Mouse (Mus musculus) heart, postnatal 36 days (tissue): Measurements from ENCODE around the gene Rpl26. TPM values are rescaled to one million over a fixed set of nuclear protein-coding genes. Genes with fewer than 3 reads are reported as not detected.

Experiments used
- DNase-seq, 2 experiments: peaks; one replicate each; pipeline ENCODE4 v3.0.0; 2021 to 2022
- intact Hi-C: fragments of 180-260 bp; cut with DNase I; formaldehyde crosslinking; loops from one replicate; pipeline ENCODE4 v1.15.1; 2025
- total RNA-seq, 2 experiments: library from RNA; stranded (reverse); gene quantifications; 2 replicates each; pipeline ENCODE4 v1.2.3; 2021

The Rpl26 gene
- total RNA-seq, 2 experiments from 2014 or later = 655 to 678 TPM

DNA sequence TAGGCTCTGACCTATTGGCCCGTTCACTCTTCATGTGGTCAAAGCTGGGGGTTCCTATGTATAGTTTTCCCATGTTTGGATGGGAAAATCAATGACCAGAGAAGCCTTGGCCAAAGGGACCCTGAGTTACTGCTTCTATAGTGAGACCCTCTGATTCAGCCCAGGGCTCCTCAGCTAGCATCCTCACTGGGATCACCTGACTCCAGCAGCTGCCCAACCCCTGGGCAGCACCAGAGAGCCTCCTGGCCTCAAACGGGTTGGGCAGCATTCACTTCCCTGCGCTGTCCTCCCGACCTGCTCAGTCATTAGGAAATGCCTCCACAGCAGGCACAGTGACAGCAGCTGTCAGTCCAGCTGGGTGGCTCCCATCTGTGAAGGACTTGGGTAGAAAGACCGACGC, 13.1 kb upstream of the Rpl26 start, which contains the start of gene Rnf222:
Rnf222 (plus strand) TSS at position 301 of the 400 bp plus-strand sequence.
- no peak for DNase-seq
- intact Hi-C loops = no loop called here

GRCm38 (mm10) chr11:68888653-68889052, 12.7 kb upstream of the Rpl26 start:
- intact Hi-C loops = no loop called here
- DNase-seq = no peak

DNA sequence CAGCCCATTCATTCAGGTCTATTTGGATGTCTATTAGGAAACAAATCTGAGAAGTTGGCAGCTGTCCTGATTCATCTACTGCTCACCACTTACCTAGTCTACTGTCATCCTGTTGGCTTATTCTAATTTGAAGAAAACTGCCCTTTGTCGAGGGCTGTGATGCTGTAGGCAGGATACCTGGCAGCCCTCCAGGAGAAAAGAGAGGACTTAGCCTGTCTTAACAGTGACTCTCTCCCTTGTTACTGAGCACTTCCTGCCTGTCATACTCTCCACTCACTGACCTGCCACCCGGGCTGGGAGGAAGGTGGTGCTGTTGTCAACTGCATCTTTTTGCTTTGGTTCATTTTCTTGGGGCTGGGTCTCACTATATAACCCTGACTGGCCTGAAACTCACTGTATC, 10.8 kb upstream of the Rpl26 start:
- no peak for DNase-seq
- intact Hi-C loops = no loop called here

- DNase-seq = no peak
- intact Hi-C loops = no loop called here
Measured at GRCm38 (mm10) chr11:68891823-68892222, 9.6 kb upstream of the Rpl26 start.

DNA sequence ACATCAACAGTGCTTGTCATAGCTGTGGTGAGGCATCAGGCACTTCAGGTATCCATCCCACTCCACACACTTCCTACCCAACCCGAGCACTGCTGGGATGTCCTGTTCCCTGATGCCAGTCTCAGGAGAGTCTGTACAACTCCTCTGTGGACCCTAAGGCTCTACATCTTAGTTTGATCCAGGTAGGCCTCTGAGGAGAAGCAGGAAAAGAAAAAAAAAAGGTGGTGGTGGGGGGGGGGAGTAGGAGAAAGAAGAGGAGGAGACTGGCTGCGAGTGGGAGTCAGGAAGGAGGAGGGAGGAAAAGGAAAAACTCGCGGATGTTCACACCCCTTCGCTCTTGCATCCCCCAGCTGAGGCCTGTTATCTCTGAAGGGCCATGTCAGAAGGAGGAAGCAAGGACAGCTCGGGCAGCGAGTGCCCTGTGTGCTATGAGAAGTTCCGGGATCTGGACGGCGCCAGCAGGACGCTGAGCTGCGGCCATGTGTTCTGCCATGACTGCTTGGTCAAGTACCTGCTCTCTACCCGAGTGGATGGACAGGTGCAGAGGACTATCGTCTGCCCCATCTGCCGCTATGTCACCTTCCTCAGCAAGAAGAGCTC, 9.1 kb upstream of the Rpl26 start:
- no peak for DNase-seq
- intact Hi-C loops = no loop called here

- DNase-seq = no peak
- intact Hi-C loops = no loop called here
Measured at GRCm38 (mm10) chr11:68893911-68894464, 7.4 kb upstream of the Rpl26 start.

GRCm38 (mm10) chr11:68896247-68896646, 5.1 kb upstream of the Rpl26 start:
- intact Hi-C loops = no loop called here
- DNase-seq = no peak

DNA sequence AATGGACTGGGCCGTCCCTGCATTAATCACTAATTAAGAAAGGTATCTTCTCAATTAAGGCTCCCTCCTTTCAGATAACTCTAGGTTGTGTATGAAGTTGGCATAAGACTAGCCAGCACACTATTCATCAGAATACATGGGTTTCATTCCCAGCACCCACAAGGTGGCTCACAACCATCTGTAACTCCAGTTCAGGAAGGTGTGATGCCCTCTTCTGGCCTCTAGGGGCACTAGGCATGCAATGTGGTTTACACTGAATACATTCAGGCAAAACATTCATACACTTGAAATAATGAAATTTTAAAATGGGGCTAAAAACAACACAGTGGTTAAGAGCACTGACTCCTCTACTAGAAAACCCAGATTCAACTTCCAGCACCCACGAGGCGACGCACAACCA, 4.3 kb upstream of the Rpl26 start:
- DNase-seq = no peak
- intact Hi-C loops = no loop called here

GRCm38 (mm10) chr11:68897838-68898237, 3.5 kb upstream of the Rpl26 start:
- intact Hi-C loops = no loop called here
- DNase-seq = no peak

GRCm38 (mm10) chr11:68898790-68899189, 2.6 kb upstream of the Rpl26 start:
- intact Hi-C loops = no loop called here
- no peak for DNase-seq

DNA sequence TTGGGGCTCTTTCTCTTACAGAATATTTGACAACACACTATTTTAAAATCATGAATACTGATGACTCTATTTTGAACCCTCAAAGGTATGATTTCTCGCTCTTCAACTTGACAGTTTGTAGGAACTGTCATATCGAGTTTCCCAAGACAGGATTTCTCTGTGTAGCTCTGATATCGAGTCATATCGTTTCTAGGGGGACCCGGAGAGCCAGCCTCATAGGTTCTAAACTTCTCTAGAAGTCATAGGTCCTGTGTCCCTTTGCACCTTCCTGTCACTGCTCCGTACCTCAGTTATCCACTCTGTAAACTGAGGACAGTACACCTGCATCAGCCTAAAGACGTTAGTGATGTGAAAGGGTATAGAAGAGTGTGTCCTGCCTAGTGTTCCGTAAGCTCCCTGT, 1.6 kb upstream of the Rpl26 start:
- intact Hi-C loops = loop anchor here (5.0 kb wide), 1 partner anchor 227 kb away; the partner anchor contains the start of gene Aloxe3
- no peak for DNase-seq

DNA sequence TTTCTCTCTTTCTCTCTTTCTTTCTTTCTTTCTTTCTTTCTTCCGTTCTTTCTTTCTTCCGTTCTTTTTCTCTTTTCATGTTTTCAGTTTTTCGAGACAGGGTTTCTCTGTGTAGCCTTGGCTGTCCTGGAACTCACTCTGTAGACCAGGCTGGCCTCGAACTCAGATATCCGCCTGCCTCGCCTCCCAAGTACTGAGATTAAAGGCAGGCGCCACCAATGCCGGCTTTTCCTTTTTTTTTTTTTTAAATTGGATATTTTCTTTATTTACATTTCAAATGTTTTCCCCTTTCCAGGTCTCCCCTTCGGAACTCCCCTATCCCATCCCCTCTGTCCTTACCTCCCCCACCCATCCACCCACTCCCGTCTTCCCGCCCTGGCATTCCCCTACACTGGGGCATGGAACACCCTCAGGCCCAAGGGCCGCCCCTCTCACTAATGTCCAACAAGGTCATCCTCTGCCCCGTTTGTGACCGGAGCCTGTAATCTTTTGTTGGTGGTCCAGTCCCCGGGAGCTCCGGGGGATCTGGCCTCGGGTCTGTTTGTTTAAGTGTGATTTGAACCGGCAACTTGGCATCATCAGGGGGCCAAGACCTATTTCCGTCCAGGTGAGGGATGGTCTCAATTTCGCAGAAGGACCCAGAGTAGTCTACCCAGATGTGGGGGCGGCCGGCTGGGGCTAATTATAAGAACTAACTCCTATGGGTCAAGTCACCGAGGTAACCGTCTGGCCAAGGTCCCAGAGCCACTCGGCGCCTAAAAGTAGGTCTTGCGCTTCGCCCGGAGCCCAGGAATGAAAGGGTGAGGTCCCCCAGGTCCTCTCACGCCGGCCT, 648 bp upstream of the Rpl26 start:
- no peak for DNase-seq

DNA sequence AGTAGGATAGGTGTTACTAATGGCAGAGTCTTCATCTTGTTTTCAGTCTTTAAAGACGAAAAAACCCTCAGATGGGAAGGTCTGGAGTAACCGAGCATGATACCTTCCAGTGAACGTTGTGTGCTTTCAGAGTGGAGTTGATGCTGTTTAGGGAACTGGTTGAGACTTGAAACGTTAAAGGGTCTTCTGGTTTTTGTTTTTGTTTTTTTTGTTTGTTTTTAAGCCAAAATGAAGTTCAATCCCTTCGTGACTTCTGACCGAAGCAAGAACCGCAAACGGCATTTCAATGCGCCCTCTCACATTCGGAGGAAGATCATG, 623 bp downstream of the Rpl26 start:
- intact Hi-C loops = loop anchor here (5.0 kb wide), 1 partner anchor 225 kb away; the partner anchor contains the start of gene Aloxe3

More for the DNA sequence above, 648 bp upstream of the Rpl26 start:
- intact Hi-C loops = loop anchor here (5.0 kb wide), 1 partner anchor 227 kb away; the partner anchor contains the start of gene Aloxe3

GRCm38 (mm10) chr11:68902367-68902766, 984 bp downstream of the Rpl26 start:
- no peak for DNase-seq

More for the DNA sequence above, 623 bp downstream of the Rpl26 start:
- DNase-seq = no peak

DNA sequence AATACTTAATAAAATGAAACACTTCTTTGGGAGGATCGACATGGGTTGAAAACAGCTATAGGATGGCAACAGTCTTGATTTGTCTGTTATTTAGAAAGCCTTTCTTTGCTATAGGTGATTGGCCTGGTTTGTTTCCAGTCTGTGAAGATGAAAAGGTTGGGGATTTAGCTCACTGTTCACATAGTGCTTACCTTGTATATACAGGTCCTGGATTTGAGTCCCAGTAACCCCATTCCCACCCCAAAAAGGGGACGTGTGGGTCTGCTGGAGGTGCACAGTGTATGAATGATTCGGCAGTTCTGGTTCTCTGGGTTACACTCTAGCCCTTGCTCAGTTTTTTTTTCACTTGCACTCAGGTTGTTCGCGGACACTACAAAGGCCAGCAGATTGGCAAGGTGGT, 1.4 kb downstream of the Rpl26 start:
- no peak for DNase-seq
- intact Hi-C loops = loop anchor here (5.0 kb wide), 1 partner anchor 224 kb away; the partner anchor contains the start of gene Aloxe3

More at GRCm38 (mm10) chr11:68902367-68902766, 984 bp downstream of the Rpl26 start:
- intact Hi-C loops = loop anchor here (5.0 kb wide), 1 partner anchor 225 kb away; the partner anchor contains the start of gene Aloxe3

- intact Hi-C loops = loop anchor here (1.0 to 5.0 kb wide), 3 partner anchors 79 to 224 kb away; partner anchors contain the start of gene Aloxe3
- no peak for DNase-seq
Measured at GRCm38 (mm10) chr11:68903775-68904174, 2.4 kb downstream of the Rpl26 start.

DNA sequence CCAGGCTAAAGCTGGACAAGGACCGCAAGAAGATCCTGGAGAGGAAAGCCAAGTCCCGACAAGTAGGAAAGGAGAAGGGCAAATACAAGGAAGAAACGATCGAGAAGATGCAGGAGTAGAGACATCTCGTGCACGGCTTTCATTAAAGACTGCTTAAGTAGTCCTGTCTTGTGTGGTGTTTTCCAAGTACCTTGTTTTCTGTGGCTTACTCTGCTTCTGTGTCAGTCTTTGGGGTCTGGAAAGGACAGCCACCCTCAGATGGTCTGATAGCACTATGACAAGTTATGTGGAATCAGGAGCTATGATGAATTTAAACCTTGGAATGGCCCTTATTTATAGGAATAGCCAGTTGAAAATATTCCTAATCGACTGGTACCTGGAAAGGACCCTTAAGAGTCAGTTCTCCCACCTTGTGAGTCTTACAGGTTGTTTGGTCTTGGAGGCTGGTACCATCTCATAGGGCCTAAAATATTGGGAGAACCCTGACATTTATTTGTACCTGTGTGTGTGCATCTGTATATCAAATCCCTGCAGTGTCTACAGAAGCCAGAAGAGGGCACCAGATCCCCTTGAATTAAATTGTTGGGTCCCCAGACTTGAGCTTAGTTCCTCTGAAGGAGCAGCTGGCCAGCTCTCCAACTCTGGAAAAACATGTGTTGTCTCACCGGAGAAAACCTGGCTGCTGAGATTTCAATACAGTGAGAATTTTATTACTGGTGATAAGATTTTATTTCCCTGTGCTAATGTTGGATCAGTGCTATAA, 3.2 kb downstream of the Rpl26 start:
- DNase-seq = peak; percentile 79 to 82
- intact Hi-C loops = loop anchor here (1.0 to 5.0 kb wide), 3 partner anchors 78 to 223 kb away; partner anchors contain the start of gene Aloxe3

- intact Hi-C loops = no loop called here
- DNase-seq = no peak
Measured at GRCm38 (mm10) chr11:68905138-68905531, 3.8 kb downstream of the Rpl26 start.

- no peak for DNase-seq
- intact Hi-C loops = loop anchor here (2.0 kb wide), 1 partner anchor 51 kb away; the partner anchor contains the start of gene Arhgef15
Measured at GRCm38 (mm10) chr11:68905665-68906460, 4.5 kb downstream of the Rpl26 start.

- intact Hi-C loops = loop anchor here (2.0 kb wide), 1 partner anchor 50 kb away; the partner anchor contains the start of gene Arhgef15
- DNase-seq = no peak
Measured at GRCm38 (mm10) chr11:68906461-68906790, 5.0 kb downstream of the Rpl26 start.
